Mouse (Mus musculus) heart, embryonic 10.5 days (tissue): ENCODE data around the gene Tpcn2. TPM values are rescaled to one million over a fixed set of nuclear protein-coding genes. Genes with fewer than 3 reads are reported as not detected.
A peak's percentile ranks its signal among the peaks of the same experiment; 100 is the strongest.

ENCODE experiments used
- DNase-seq: peaks from one replicate; pipeline ENCODE4 v3.0.0-alpha.2; 2017; ENCODE audit warnings: low spot score
- H3K27ac ChIP-seq: fragments of 300-500 bp; sonication (generic); 2 replicates; pipeline ENCODE4 v1.5.1; 2016; ENCODE audit warnings: mild to moderate bottlenecking
- H3K27me3 ChIP-seq: fragments of 300-500 bp; sonication (generic); 2 replicates; pipeline ENCODE4 v1.6.1; 2016; ENCODE audit warnings: mild to moderate bottlenecking; ENCODE audit not compliant: poor library complexity, insufficient read depth, severe bottlenecking
- H3K36me3 ChIP-seq: fragments of 300-500 bp; sonication (generic); 2 replicates; pipeline ENCODE4 v1.6.1; 2016; ENCODE audit warnings: mild to moderate bottlenecking, moderate library complexity
- H3K4me1 ChIP-seq: fragments of 300-500 bp; sonication (generic); 2 replicates; pipeline ENCODE4 v1.6.1; 2016; ENCODE audit warnings: mild to moderate bottlenecking
- H3K4me3 ChIP-seq: fragments of 300-500 bp; sonication (generic); 2 replicates; pipeline ENCODE4 v1.5.1; 2016; ENCODE audit warnings: mild to moderate bottlenecking, moderate library complexity
- H3K9me3 ChIP-seq: fragments of 300-500 bp; sonication (generic); 2 replicates; pipeline ENCODE4 v1.6.1; 2016; ENCODE audit warnings: mild to moderate bottlenecking, moderate library complexity
- WGBS: fragments of 180-500 bp; shearing (Covaris S2); methylation state at CpG from one replicate; pipeline ENCODE4 v1.1.7; 2016; 5-methylcytosine and 5-hydroxymethylcytosine counted together
- polyA plus RNA-seq: library from polyadenylated mRNA; unstranded; fragments of >200 nt; fragmentation: Nextera tagmentation; extraction: Ambion mirVana; gene quantifications from 2 replicates; pipeline ENCODE4 v1.2.1, GENCODE M21; 2016

The Tpcn2 gene
- polyA plus RNA-seq, 1 experiment from 2014 or later: 5.8 TPM

GRCm38 (mm10) chr7:145308866-145309265 is 25.1 kb upstream of the Tpcn2 start:
- H3K9me3 ChIP-seq: no peaks in the 10 kb centered on the region
- WGBS: 55% methylated on average over 4 of the region's 4 CpGs
- H3K27me3 ChIP-seq: peaks cover 35% of the 10 kb centered on the region; the same call in 1 of the 2 replicates
- H3K4me3 ChIP-seq: no peak overlapping the region
- H3K27ac ChIP-seq: no peak overlapping the region
- DNase-seq: peak; percentile 72
- no peaks in the 10 kb centered on the region for H3K36me3 ChIP-seq
- H3K4me1 ChIP-seq: peaks cover 5% of the 10 kb centered on the region; the same call in 1 of the 2 replicates

DNA sequence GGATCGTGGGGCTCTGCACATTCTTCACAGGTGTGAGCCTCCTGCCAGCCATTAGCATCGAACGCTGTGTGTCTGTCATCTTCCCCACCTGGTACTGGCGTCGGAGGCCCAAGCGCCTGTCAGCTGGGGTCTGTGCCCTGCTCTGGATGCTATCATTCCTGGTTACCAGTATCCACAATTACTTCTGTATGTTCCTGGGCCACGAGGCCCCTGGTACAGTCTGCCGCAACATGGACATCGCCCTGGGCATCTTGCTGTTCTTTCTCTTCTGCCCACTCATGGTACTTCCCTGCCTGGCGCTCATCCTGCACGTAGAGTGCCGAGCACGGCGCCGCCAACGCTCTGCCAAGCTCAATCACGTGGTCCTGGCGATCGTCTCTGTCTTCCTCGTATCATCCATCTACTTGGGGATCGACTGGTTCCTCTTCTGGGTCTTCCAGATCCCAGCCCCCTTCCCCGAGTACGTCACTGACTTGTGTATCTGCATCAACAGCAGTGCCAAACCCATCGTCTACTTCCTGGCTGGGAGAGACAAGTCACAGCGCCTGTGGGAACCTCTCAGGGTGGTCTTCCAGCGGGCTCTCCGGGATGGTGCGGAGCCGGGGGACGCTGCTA is 24.4 kb upstream of the Tpcn2 start:
- H3K27me3 ChIP-seq: peaks cover 35% of the 10 kb centered on the region; the same call in 1 of the 2 replicates
- no peak overlapping the region for H3K27ac ChIP-seq
- no peaks in the 10 kb centered on the region for H3K36me3 ChIP-seq
- H3K9me3 ChIP-seq: no peaks in the 10 kb centered on the region
- WGBS: 64% methylated on average over 30 of the region's 30 CpGs
- H3K4me3 ChIP-seq: no peak overlapping the region
- peaks cover 8% of the 10 kb centered on the region for H3K4me1 ChIP-seq
- DNase-seq: peak; percentile 72

DNA sequence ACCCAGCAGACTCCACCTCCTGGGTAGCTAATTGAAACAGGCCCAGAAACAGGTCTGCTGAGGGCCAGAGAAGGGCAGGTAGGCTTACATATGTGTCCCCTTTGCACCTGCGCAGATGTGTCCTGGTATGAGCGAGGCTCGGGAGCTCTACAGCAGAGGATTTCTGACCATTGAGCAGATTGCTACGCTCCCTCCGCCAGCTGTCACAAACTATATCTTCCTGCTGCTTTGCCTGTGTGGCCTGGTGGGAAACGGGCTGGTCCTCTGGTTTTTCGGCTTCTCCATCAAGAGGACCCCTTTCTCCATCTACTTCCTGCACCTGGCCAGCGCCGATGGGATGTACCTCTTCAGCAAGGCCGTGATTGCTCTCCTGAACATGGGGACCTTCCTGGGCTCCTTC is 23.8 kb upstream of the Tpcn2 start:
- Histone ChIP-seq H3K27ac (no peak overlapping the region), H3K4me1 (peaks cover 13% of the 10 kb centered on the region), H3K36me3 (no peaks in the 10 kb centered on the region), H3K9me3 (no peaks in the 10 kb centered on the region), H3K4me3 (no peak overlapping the region), H3K27me3 (peaks cover 35% of the 10 kb centered on the region; the same call in 1 of the 2 replicates)
- no peak for DNase-seq
- 83% methylated on average over 10 of the region's 10 CpGs for WGBS

DNA sequence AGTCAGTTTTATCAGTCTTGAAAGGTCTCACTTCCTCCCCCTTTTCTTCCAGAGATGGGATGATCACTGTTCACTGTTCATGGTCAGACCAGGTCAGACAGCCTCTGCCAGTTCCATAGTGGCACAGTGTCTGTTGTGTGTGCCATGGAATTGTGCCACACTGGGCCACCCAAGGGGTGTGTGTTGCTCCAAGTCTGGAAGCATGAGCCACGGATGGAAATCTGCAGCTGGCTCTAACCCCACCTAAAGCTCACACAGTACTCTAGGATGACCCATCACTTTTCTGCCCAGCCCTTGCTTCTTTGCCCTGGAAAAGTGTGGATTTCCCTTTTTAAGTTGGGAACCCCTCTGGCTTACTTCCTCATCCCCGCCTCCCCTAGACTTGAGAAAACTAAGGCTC is 20.3 kb upstream of the Tpcn2 start:
- 73% methylated on average over 2 of the region's 2 CpGs for WGBS
- peaks cover 31% of the 10 kb centered on the region; the same call in 1 of the 2 replicates for H3K27me3 ChIP-seq
- DNase-seq: no peak
- no peak overlapping the region for H3K4me3 ChIP-seq
- H3K9me3 ChIP-seq: no peaks in the 10 kb centered on the region
- no peaks in the 10 kb centered on the region for H3K36me3 ChIP-seq
- H3K4me1 ChIP-seq: peaks cover 35% of the 10 kb centered on the region
- no peak overlapping the region for H3K27ac ChIP-seq

- DNase-seq: peak; percentile 95
- peaks cover 17% of the 10 kb centered on the region; the same call in 1 of the 2 replicates for H3K27me3 ChIP-seq
- H3K27ac ChIP-seq: peak overlapping the region; percentile 82
- peak overlapping the region; percentile 48 for H3K4me3 ChIP-seq
- H3K9me3 ChIP-seq: no peaks in the 10 kb centered on the region
- H3K4me1 ChIP-seq: peaks cover 32% of the 10 kb centered on the region
- WGBS: 6% methylated on average over 20 of the region's 20 CpGs
- no peaks in the 10 kb centered on the region for H3K36me3 ChIP-seq
Observed at GRCm38 (mm10) chr7:145302488-145303285, 18.9 kb upstream of the Tpcn2 start.

- Histone ChIP-seq H3K27me3 (peaks cover 13% of the 10 kb centered on the region; the same call in 1 of the 2 replicates), H3K9me3 (no peaks in the 10 kb centered on the region), H3K27ac (no peak overlapping the region), H3K4me1 (peaks cover 32% of the 10 kb centered on the region), H3K36me3 (no peaks in the 10 kb centered on the region), H3K4me3 (no peak overlapping the region)
- WGBS: 81% methylated on average over 6 of the region's 6 CpGs
- DNase-seq: peak; percentile 68
Observed at GRCm38 (mm10) chr7:145301341-145302005, 17.7 kb upstream of the Tpcn2 start.

DNA sequence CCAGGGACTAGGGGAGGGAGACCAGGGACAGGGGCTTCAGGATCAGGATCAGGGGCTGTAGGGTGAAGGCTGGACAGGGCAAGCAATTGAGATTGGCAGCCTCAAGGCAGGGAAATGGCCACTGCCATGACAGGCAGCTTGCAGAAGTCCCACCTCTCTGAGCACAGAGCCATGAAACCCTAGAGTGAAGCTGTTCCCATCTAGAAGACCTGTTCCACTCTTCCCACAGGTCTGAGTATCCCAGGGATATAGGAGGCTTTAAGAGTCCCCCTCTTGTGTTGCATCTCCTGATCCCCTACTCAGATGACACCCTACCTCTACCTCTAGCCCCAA is 17.2 kb upstream of the Tpcn2 start:
- Histone ChIP-seq H3K4me3 (no peak overlapping the region), H3K27ac (no peak overlapping the region), H3K27me3 (peaks cover 13% of the 10 kb centered on the region; the same call in 1 of the 2 replicates), H3K9me3 (no peaks in the 10 kb centered on the region), H3K4me1 (peaks cover 32% of the 10 kb centered on the region), H3K36me3 (no peaks in the 10 kb centered on the region)
- no peak for DNase-seq

DNA sequence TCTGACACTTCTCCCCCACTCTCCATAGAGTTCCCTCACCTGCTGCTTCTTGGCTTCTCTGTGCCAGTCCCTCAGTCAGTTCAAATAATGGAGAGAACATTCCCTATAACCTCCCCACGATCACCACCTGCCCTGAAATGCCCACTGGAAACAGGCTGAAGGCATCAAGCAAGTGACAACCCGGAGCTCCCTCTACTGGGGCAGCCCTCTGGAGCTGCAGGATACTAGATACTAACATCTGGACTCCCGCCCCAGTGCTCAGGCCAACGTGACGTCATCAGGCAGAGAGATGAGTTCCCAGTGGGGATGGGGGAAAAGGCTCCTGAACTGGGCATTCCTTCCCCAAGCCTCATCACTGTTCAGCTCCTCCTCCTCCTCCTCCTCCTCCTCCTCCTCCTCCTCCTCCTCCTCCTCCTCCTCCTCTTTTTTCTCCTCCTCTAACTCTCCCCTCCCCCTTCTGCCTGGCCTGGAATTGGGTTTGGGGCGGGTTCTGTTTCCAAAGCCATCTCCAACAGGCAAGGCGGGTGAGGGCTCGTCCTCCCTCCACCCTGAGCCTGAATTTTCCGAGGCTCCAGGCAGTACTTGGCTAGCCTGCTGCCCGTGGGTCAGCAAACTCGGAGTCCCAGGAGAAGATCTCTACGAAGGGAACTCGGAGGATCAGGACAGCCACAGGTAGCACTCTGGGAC is 16.7 kb upstream of the Tpcn2 start, which contains the start of gene Mrgprf:
TSS of gene Mrgprf (plus strand) at position 508 of the 687 bp plus-strand sequence.
- Histone ChIP-seq H3K9me3 (no peaks in the 10 kb centered on the region), H3K4me3 (no peak within 1 kb of the TSS), H3K4me1 (peaks cover 32% of the 10 kb centered on the region), H3K36me3 (no peaks in the 10 kb centered on the region), H3K27ac (no peak within 1 kb of the TSS), H3K27me3 (peaks cover 13% of the 10 kb centered on the region; the same call in 1 of the 2 replicates)
- 35% methylated on average over 13 of the region's 13 CpGs for WGBS
- no peak for DNase-seq

DNA sequence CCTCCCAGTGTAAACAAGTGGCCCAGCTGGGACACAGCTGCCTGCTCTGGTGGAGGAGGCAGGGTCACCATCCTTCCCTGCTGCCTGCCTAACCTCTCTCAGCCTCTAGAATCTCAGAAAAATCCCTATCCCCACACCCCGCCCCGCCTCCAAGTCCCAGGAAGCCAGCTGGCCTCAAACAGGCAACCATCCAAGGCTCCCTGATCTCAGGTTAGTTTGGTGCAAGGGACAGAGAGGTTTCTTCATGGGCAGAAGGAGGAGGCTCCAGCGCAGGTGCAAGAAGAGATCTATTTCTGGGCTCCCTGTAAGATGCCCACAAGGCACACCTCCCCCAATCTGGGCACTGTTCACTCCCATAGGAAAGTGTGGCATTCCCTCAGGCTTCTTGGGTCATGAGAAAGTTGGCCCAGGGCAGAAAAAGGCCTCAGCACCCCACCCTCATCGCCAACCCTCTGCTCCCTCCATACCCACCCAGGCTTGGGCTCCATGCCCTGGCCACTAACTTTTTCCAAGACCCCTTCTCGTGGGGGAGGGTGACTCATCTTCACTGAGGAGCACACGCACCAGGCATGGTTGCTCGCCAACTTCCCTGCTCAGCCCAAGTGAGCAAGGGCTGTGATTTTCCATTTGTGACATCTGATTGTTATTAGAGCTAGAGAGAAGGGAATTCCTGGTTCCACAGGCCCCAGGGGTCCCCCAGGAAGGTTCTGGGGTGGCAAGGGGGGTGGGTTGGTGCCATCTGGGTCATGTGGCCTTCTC is 15.9 kb upstream of the Tpcn2 start:
- Histone ChIP-seq H3K27ac (no peak overlapping the region), H3K4me1 (peaks cover 32% of the 10 kb centered on the region), H3K9me3 (no peaks in the 10 kb centered on the region), H3K36me3 (no peaks in the 10 kb centered on the region), H3K27me3 (peaks cover 12% of the 10 kb centered on the region; the same call in 1 of the 2 replicates), H3K4me3 (no peak overlapping the region)
- WGBS: 60% methylated on average over 7 of the region's 7 CpGs
- no peak for DNase-seq

GRCm38 (mm10) chr7:145298666-145299490 is 15.1 kb upstream of the Tpcn2 start:
- H3K27ac ChIP-seq: no peak overlapping the region
- H3K9me3 ChIP-seq: no peaks in the 10 kb centered on the region
- no peak for DNase-seq
- H3K4me3 ChIP-seq: no peak overlapping the region
- WGBS: 58% methylated on average over 3 of the region's 3 CpGs
- H3K4me1 ChIP-seq: peaks cover 32% of the 10 kb centered on the region
- H3K27me3 ChIP-seq: peaks cover 6% of the 10 kb centered on the region; the same call in 1 of the 2 replicates
- no peaks in the 10 kb centered on the region for H3K36me3 ChIP-seq

DNA sequence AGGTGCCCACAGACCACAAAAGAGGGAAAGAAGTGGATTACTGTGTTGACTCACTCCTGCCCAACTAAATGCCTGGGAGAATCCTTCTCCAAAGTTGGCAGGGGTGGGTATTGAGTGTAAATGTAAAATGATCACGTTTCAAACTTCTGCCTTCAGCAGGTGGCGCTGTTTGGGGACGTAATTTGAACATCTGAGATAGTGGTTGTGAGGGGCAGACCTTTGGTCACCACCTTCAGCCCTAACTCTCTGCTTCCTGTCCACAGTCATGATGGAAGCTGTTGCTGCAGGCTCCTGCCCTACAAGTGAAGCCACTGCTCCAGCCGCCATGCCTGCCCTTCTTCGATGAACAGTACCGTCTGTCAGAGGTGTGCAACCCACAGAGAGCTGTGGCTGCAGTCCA is 10.0 kb upstream of the Tpcn2 start:
- WGBS: 31% methylated on average over 6 of the region's 6 CpGs
- Histone ChIP-seq H3K4me3 (no peak overlapping the region), H3K4me1 (peaks cover 9% of the 10 kb centered on the region; the same call in 1 of the 2 replicates), H3K27ac (no peak overlapping the region), H3K27me3 (0 out of 2 replicates have a peak, but pooled peaks cover 3% of the 10 kb centered on the region), H3K36me3 (no peaks in the 10 kb centered on the region), H3K9me3 (no peaks in the 10 kb centered on the region)
- no peak for DNase-seq
